18 mouse cellular contexts compared by ENCODE assay signal in the genomic region with DNA sequence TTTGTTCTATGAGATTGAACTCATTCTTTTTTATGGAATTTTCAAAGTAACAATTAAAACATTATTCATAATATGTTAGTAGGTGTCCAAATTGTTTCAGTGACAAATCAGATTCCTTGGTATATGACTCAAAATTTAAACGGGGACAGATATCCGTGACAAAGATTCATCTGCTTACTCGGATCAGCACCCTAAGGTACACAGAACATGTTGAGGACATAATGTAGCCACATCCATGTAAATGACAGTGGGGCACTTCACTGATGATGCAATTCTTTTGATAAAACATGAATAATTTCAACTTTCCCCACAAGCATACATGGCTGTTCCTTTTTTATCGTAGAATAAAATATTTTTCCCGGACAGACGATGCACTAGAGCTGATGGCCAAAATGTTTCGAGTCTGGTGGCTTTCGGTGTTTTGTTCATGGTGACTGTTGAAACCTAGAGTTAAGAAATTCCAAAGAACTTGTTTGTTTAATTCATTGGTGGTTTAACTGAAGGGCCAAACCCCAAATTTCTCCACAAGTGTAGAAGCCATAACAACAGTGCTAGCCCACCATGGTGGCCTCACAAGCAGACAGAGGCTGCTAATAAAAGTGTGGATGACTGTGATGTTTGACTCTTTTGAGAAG. TPM values are rescaled to one million over a fixed set of nuclear protein-coding genes. Genes with fewer than 3 reads are reported as not detected.
A peak's percentile ranks its signal among the peaks of the same experiment; 100 is the strongest.
DNase-seq lines count a peak whose midpoint lies in the region; ATAC-seq and TF ChIP-seq lines count a peak whose summit lies in the region.
"Had no signal": no experiment of that assay in that cellular context is flagged by ENCODE, and none has a peak within 500 bp of the region (broad histone marks: within the 10 kb centered on the region; RNA-seq: fewer than 3 reads in every experiment).

No protein-coding gene starts in this region.

- no peaks in the 10 kb centered on the region for H3K9me3 ChIP-seq in lung, postnatal 0 days (ENCODE audit: low read length)
- H3K9me3 ChIP-seq in liver, embryonic 14.5 days (ENCODE audit: control insufficient read depth, low read length): no peaks in the 10 kb centered on the region
- no peaks in the 10 kb centered on the region for H3K9me3 ChIP-seq in limb, embryonic 10.5 days (replicated peaks)
- H3K9me3 ChIP-seq: limb, embryonic 13.5 days; neural tube, embryonic 13.5 days had no signal

- H3K27ac ChIP-seq in lung, postnatal 0 days (ENCODE audit: low read length): no peak overlapping the region
- peak overlapping the region; percentile 85 for H3K27ac ChIP-seq in liver, embryonic 14.5 days
- no peak overlapping the region for H3K27ac ChIP-seq in limb, embryonic 10.5 days
- H3K27ac ChIP-seq: limb, embryonic 13.5 days; neural tube, embryonic 13.5 days had no signal

- peak overlapping the region; percentile 25 for H3K4me3 ChIP-seq in lung, adult 2 months (replicated peaks; ENCODE audit: extremely low read depth, low read depth, low read length)
- H3K4me3 ChIP-seq in lung, postnatal 0 days (ENCODE audit: low read depth, low read length): no peak overlapping the region
- H3K4me3 ChIP-seq in liver, embryonic 14.5 days (ENCODE audit: insufficient read depth in 1 of 2, low read depth in 2 of 2, low read length in 2 of 2): peak overlapping the region; percentile 73 to 87
- H3K4me3 ChIP-seq in limb, embryonic 10.5 days: no peak overlapping the region

- no peaks in the 10 kb centered on the region for H3K36me3 ChIP-seq in lung, postnatal 0 days (ENCODE audit: insufficient read depth, low read length)
- no peaks in the 10 kb centered on the region; the same call in 1 of the 2 replicates for H3K36me3 ChIP-seq in liver, embryonic 14.5 days (replicated peaks; ENCODE audit: control insufficient read depth, insufficient read depth, low read depth)
- H3K36me3 ChIP-seq in limb, embryonic 10.5 days: no peaks in the 10 kb centered on the region
- H3K36me3 ChIP-seq: limb, embryonic 13.5 days; neural tube, embryonic 13.5 days had no signal

- no peaks in the 10 kb centered on the region; the same call in 1 of the 2 replicates for H3K4me1 ChIP-seq in lung, adult 2 months (ENCODE audit: control insufficient read depth, insufficient read depth, low read length)
- no peaks in the 10 kb centered on the region for H3K4me1 ChIP-seq in lung, postnatal 0 days (ENCODE audit: insufficient read depth, low read depth, low read length)
- peaks cover 39 to 45% of the 10 kb centered on the region in 2 experiments for H3K4me1 ChIP-seq in liver, embryonic 14.5 days (replicated peaks; ENCODE audit: control insufficient read depth in 2 of 2, insufficient read depth in 2 of 2, low read length in 1 of 2)
- H3K4me1 ChIP-seq in limb, embryonic 10.5 days: peaks cover 13% of the 10 kb centered on the region

- TF ChIP-seq CTCF in lung, adult 2 months (IDR thresholded peaks at IDR 0.05; ENCODE audit: insufficient read depth, low read length): no peak
- no peak for TF ChIP-seq CTCF in lung, postnatal 0 days (IDR thresholded peaks at IDR 0.05)
- no peak for TF ChIP-seq CTCF in liver, embryonic 14.5 days (IDR thresholded peaks at IDR 0.05; ENCODE audit: low read depth)

- peaks cover 25% of the 10 kb centered on the region for H3K27me3 ChIP-seq in lung, postnatal 0 days (replicated peaks; ENCODE audit: insufficient read depth, low read length)
- H3K27me3 ChIP-seq in liver, embryonic 14.5 days (ENCODE audit: control insufficient read depth, insufficient read depth, low read length): peaks cover 2% of the 10 kb centered on the region
- peaks cover 76% of the 10 kb centered on the region for H3K27me3 ChIP-seq in limb, embryonic 10.5 days (ENCODE audit: low read depth, poor library complexity, severe bottlenecking)

- no peak for TF ChIP-seq EP300 in lung, postnatal 0 days (IDR thresholded peaks at IDR 0.05)
- no peak for TF ChIP-seq EP300 in liver, embryonic 14.5 days (IDR thresholded peaks at IDR 0.05; ENCODE audit: low read depth)

- no peak for ATAC-seq in CD4-positive, CD25-positive, alpha-beta regulatory T cell, adult 4 months
- ATAC-seq in lung, postnatal 0 days: no peak
- ATAC-seq in liver, embryonic 14.5 days (ENCODE audit: insufficient read depth): no peak
- ATAC-seq: forebrain, embryonic 16.5 days; hindbrain, embryonic 16.5 days had no signal

- H3K9ac ChIP-seq in lung, postnatal 0 days (replicated peaks; ENCODE audit: low read depth): no peak overlapping the region
- H3K9ac ChIP-seq in liver, embryonic 14.5 days (replicated peaks): peak overlapping the region; percentile 97
- H3K9ac ChIP-seq: limb, embryonic 13.5 days; neural tube, embryonic 13.5 days had no signal

- no peak overlapping the region for H3K4me2 ChIP-seq in lung, postnatal 0 days (replicated peaks; ENCODE audit: low read depth, low read length)
- peak overlapping the region; percentile 94 for H3K4me2 ChIP-seq in liver, embryonic 14.5 days (ENCODE audit: low read depth)
- H3K4me2 ChIP-seq: limb, embryonic 13.5 days had no signal

- DNase-seq in CD4-positive, CD25-positive, alpha-beta regulatory T cell, adult 2 months (ENCODE audit: low read depth, low spot score): peak; percentile 39
- DNase-seq in lung, adult 2 months: no peak
- no peak for DNase-seq in lung, postnatal 0 days (ENCODE audit: low spot score)
- DNase-seq in CD4-positive helper T cell, adult 2 months (ENCODE audit: low read depth, low spot score): peak; percentile 48
- peak in 1 of 3 experiments; percentile 30 for DNase-seq in liver, embryonic 14.5 days (ENCODE audit: low read depth in 3 of 3, low spot score in 3 of 3)
- DNase-seq in limb, embryonic 10.5 days (ENCODE audit: low spot score): no peak
- DNase-seq in layer of hippocampus, adult 9-11 months: no peak
- DNase-seq: adrenal gland, postnatal 25 days; gastrocnemius, postnatal 25 days; heart, postnatal 14 days; kidney, adult 2 months; kidney, postnatal 4 days; thymus, adult 18-20 months had no signal

- WGBS in lung, adult 2 months: 73% methylated on average over 8 of the region's 8 CpGs
- WGBS in lung, postnatal 0 days: 83% methylated on average over 8 of the region's 8 CpGs
- 30% methylated on average over 8 of the region's 8 CpGs for WGBS in liver, embryonic 14.5 days (ENCODE audit: insufficient replicate concordance)
- 95% methylated on average over 8 of the region's 8 CpGs for WGBS in limb, embryonic 10.5 days

- no peak for TF ChIP-seq POLR2A in lung, adult 2 months (IDR thresholded peaks at IDR 0.05; ENCODE audit: borderline replicate concordance, extremely low read depth, low read depth, low read length)

RNA-seq across cellular contexts. Expression of a gene that starts 2.9 kb away (rescaled TPM):
- polyA plus RNA-seq in CD4-positive, CD25-positive, alpha-beta regulatory T cell, adult 4 months (2017; shearing (Covaris generic)): 100 to 1,000 TPM; 130 to 149 TPM
- polyA plus RNA-seq in lung, adult 2 months (2012; rRNA removed): 28.0 and 39.9 TPM in 2 replicates
- polyA plus RNA-seq in lung, postnatal 0 days (2015; fragmentation: Nextera tagmentation; extraction: Ambion mirVana): 1.7 TPM in 2 replicates
- polyA plus RNA-seq in liver, embryonic 14.5 days (2012; rRNA removed): 63.3 and 65.4 TPM in 2 replicates
- polyA plus RNA-seq in liver, embryonic 14.5 days (2014; fragmentation: Nextera tagmentation; extraction: Ambion mirVana): 46.6 and 60.5 TPM in 2 replicates
- 2.2 and 3.2 TPM in 2 replicates for polyA plus RNA-seq in limb, embryonic 10.5 days (2016; fragmentation: Nextera tagmentation; extraction: Ambion mirVana)

Comparison
In these comparisons a context has a peak if more than half of its experiments do, and no peak if none do; other contexts are left out.
1. H3K4me3 ChIP-seq: peak in lung, adult 2 months (single experiment) and liver, embryonic 14.5 days (2 of 2); none in lung, postnatal 0 days (single experiment) and limb, embryonic 10.5 days (single experiment).
2. DNase-seq: peak in CD4-positive, CD25-positive, alpha-beta regulatory T cell, adult 2 months (single experiment) and CD4-positive helper T cell, adult 2 months (single experiment); none in lung, adult 2 months (single experiment), lung, postnatal 0 days (single experiment), limb, embryonic 10.5 days (single experiment) and layer of hippocampus, adult 9-11 months (single experiment).